Mouse (Mus musculus) myocyte (in vitro differentiated cells): ENCODE measurements around the gene Sh3gl2. TPM values are rescaled to one million over a fixed set of nuclear protein-coding genes. Genes with fewer than 3 reads are reported as not detected.

Experiments
- H3K27me3 ChIP-seq: one replicate; pipeline ENCODE4 v1.6.1; 2011; ENCODE audit not compliant: control insufficient read depth, insufficient read depth, insufficient read length
- H3K36me3 ChIP-seq: one replicate; pipeline ENCODE4 v1.6.1; 2011; ENCODE audit not compliant: control insufficient read depth, insufficient read depth
- H3K4me2 ChIP-seq: one replicate; pipeline ENCODE4 v1.6.1; 2011; ENCODE audit warnings: low read depth, control low read depth
- H3K4me3 ChIP-seq: one replicate; pipeline ENCODE4 v1.5.1; 2011; ENCODE audit warnings: mild to moderate bottlenecking, control low read depth, moderate library complexity
- H3K79me2 ChIP-seq: one replicate; pipeline ENCODE4 v1.6.1; 2011; ENCODE audit not compliant: control insufficient read depth, insufficient read depth
- H3ac ChIP-seq: one replicate; pipeline ENCODE4 v1.6.1; 2011; ENCODE audit not compliant: control insufficient read depth, insufficient read length
- CEBPB ChIP-seq: IDR thresholded peaks from 2 replicates; pipeline ENCODE4 v1.6.1; 2011; ENCODE audit warnings: mild to moderate bottlenecking, moderate library complexity; ENCODE audit not compliant: poor library complexity, insufficient read depth, severe bottlenecking
- E2F4 ChIP-seq: IDR thresholded peaks from one replicate; pipeline ENCODE4 v1.6.1; 2011; ENCODE audit warnings: mild to moderate bottlenecking, control low read depth, moderate library complexity; ENCODE audit not compliant: insufficient read depth
- MAX ChIP-seq: IDR thresholded peaks from one replicate; pipeline ENCODE4 v1.6.1; 2011; ENCODE audit warnings: low read depth, mild to moderate bottlenecking, control low read depth
- MYOD1 ChIP-seq, 3 experiments: IDR thresholded peaks; one replicate each; pipeline ENCODE4 v1.6.1; 2011; ENCODE audit warnings: control low read depth in 2 of 3, low read depth in 2 of 3, mild to moderate bottlenecking in 2 of 3, moderate library complexity in 1 of 3; ENCODE audit not compliant: insufficient read length in 2 of 3, control insufficient read depth in 1 of 3
- MYOG ChIP-seq, 3 experiments: IDR thresholded peaks; one replicate each; pipeline ENCODE4 v1.6.1; 2011; ENCODE audit warnings: control low read depth in 2 of 3, low read depth in 2 of 3, mild to moderate bottlenecking in 2 of 3; ENCODE audit not compliant: insufficient read length in 2 of 3, control insufficient read depth in 1 of 3, insufficient read depth in 1 of 3
- POLR2A ChIP-seq: IDR thresholded peaks from one replicate; pipeline ENCODE4 v1.6.1; 2011; ENCODE audit warnings: low read depth, mild to moderate bottlenecking, control low read depth, moderate library complexity; ENCODE audit not compliant: insufficient read length
- POLR2AphosphoS2 ChIP-seq: IDR thresholded peaks from one replicate; pipeline ENCODE4 v1.6.1; 2011; ENCODE audit warnings: low read depth, control low read depth; ENCODE audit not compliant: insufficient read length
- REST ChIP-seq: IDR thresholded peaks from one replicate; pipeline ENCODE4 v1.6.1; 2011; ENCODE audit warnings: mild to moderate bottlenecking, control low read depth, moderate library complexity; ENCODE audit not compliant: insufficient read depth, insufficient read length
- SRF ChIP-seq: IDR thresholded peaks from one replicate; pipeline ENCODE4 v1.6.1; 2011; ENCODE audit warnings: low read depth; ENCODE audit not compliant: control insufficient read depth, insufficient read length
- TCF12 ChIP-seq: IDR thresholded peaks from one replicate; pipeline ENCODE4 v1.6.1; 2011; ENCODE audit warnings: mild to moderate bottlenecking, control low read depth; ENCODE audit not compliant: poor library complexity, insufficient read depth, severe bottlenecking
- TCF3 ChIP-seq: IDR thresholded peaks from one replicate; pipeline ENCODE4 v1.6.1; 2011; ENCODE audit warnings: low read depth, control low read depth; ENCODE audit not compliant: insufficient read length
- USF1 ChIP-seq: IDR thresholded peaks from one replicate; pipeline ENCODE4 v1.6.1; 2011; ENCODE audit warnings: low read depth, mild to moderate bottlenecking, control low read depth, moderate library complexity
- polyA plus RNA-seq: library from polyadenylated mRNA; unstranded; fragments of >200 nt; fragmentation: generic; extraction: Trizol; gene quantifications from one replicate; pipeline ENCODE4 v1.2.1, GENCODE M21; 2012; ENCODE audit warnings: missing spikeins

Gene Sh3gl2
- polyA plus RNA-seq, 1 experiment: not detected

- no peaks in the 10 kb centered on the region for H3K36me3 ChIP-seq
- H3K4me2 ChIP-seq: no peak overlapping the region
- no peaks in the 10 kb centered on the region for H3K79me2 ChIP-seq
- H3K27me3 ChIP-seq: no peaks in the 10 kb centered on the region
- no peak overlapping the region for H3ac ChIP-seq
- TF ChIP-seq E2F4: no peak
- no peak for TF ChIP-seq MYOG (IDR thresholded peaks at IDR 0.05; ENCODE audit: control insufficient read depth in 1 of 3, insufficient read depth in 1 of 3, insufficient read length in 2 of 3, low read depth in 2 of 3)
- TF ChIP-seq POLR2A: no peak
- TF ChIP-seq SRF: no peak
- no peak for TF ChIP-seq TCF3
- no peak overlapping the region for H3K4me3 ChIP-seq
These were observed 186.9 kb downstream of the Sh3gl2 start for GRCm38 (mm10) chr4:85391795-85392194.

- Histone ChIP-seq H3K27me3 (no peaks in the 10 kb centered on the region), H3K4me2 (no peak overlapping the region), H3K79me2 (no peaks in the 10 kb centered on the region), H3ac (no peak overlapping the region), H3K4me3 (no peak overlapping the region), H3K36me3 (no peaks in the 10 kb centered on the region)
- TF ChIP-seq TCF3 (no peak), POLR2A (no peak), MAX (no peak), TCF12 (no peak), USF1 (no peak), REST (no peak), SRF (no peak), E2F4 (no peak), POLR2AphosphoS2 (no peak), MYOG (IDR thresholded peaks at IDR 0.05; ENCODE audit: control insufficient read depth in 1 of 3, insufficient read depth in 1 of 3, insufficient read length in 2 of 3, low read depth in 2 of 3) (no peak), MYOD1 (IDR thresholded peaks at IDR 0.05; ENCODE audit: control insufficient read depth in 1 of 3, insufficient read length in 2 of 3, low read depth in 2 of 3) (no peak), CEBPB (no peak)
These were observed 193.8 kb downstream of the Sh3gl2 start for GRCm38 (mm10) chr4:85398765-85399164.

DNA sequence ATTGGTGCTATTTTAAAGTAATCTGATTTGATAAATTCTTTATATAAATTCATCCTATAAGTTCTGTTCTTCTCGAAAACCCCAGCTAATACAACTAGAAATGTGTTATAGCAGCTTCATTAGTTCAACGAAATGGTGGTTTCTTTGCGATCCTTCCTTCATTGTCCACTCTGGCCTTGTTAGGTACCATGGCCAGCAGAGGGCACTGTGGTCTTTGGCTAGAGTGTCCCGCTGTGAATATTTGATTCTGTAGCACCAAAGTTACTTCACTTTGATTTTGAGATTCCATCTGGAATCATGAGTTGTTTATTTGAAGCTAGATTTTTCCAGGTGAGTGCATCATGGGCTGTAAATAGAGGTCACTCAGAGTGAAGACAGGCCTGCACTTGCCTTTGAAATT is 197.9 kb downstream of the Sh3gl2 start:
- H3K4me2 ChIP-seq: no peak overlapping the region
- H3K79me2 ChIP-seq: no peaks in the 10 kb centered on the region
- H3ac ChIP-seq: no peak overlapping the region
- no peaks in the 10 kb centered on the region for H3K36me3 ChIP-seq
- H3K27me3 ChIP-seq: no peaks in the 10 kb centered on the region
- no peak overlapping the region for H3K4me3 ChIP-seq
- TF ChIP-seq SRF (no peak), USF1 (no peak), REST (no peak), POLR2A (no peak), CEBPB (no peak), TCF3 (no peak)

- no peak overlapping the region for H3ac ChIP-seq
- no peak overlapping the region for H3K4me2 ChIP-seq
- TF ChIP-seq MAX: no peak
- TF ChIP-seq MYOG (IDR thresholded peaks at IDR 0.05; ENCODE audit: control insufficient read depth in 1 of 3, insufficient read depth in 1 of 3, insufficient read length in 2 of 3, low read depth in 2 of 3): no peak
- no peak for TF ChIP-seq USF1
- no peak for TF ChIP-seq POLR2A
- no peak for TF ChIP-seq REST
- no peak for TF ChIP-seq E2F4
- no peak for TF ChIP-seq TCF3
- no peak for TF ChIP-seq SRF
- TF ChIP-seq TCF12: no peak
- TF ChIP-seq MYOD1 (IDR thresholded peaks at IDR 0.05; ENCODE audit: control insufficient read depth in 1 of 3, insufficient read length in 2 of 3, low read depth in 2 of 3): no peak
- TF ChIP-seq CEBPB: no peak
- no peak for TF ChIP-seq POLR2AphosphoS2
- no peaks in the 10 kb centered on the region for H3K79me2 ChIP-seq
- H3K36me3 ChIP-seq: no peaks in the 10 kb centered on the region
- no peaks in the 10 kb centered on the region for H3K27me3 ChIP-seq
- H3K4me3 ChIP-seq: no peak overlapping the region
These were observed 199.7 kb downstream of the Sh3gl2 start for GRCm38 (mm10) chr4:85404424-85405194.

- H3K27me3 ChIP-seq: no peaks in the 10 kb centered on the region
- no peaks in the 10 kb centered on the region for H3K36me3 ChIP-seq
- no peak overlapping the region for H3ac ChIP-seq
- no peaks in the 10 kb centered on the region for H3K79me2 ChIP-seq
- no peak overlapping the region for H3K4me3 ChIP-seq
- no peak for TF ChIP-seq MYOG (IDR thresholded peaks at IDR 0.05; ENCODE audit: control insufficient read depth in 1 of 3, insufficient read depth in 1 of 3, insufficient read length in 2 of 3, low read depth in 2 of 3)
- no peak for TF ChIP-seq TCF12
- no peak for TF ChIP-seq TCF3
- no peak for TF ChIP-seq SRF
- no peak for TF ChIP-seq POLR2A
- TF ChIP-seq CEBPB: no peak
- TF ChIP-seq USF1: no peak
- TF ChIP-seq MYOD1 (IDR thresholded peaks at IDR 0.05; ENCODE audit: control insufficient read depth in 1 of 3, insufficient read length in 2 of 3, low read depth in 2 of 3): no peak
- no peak for TF ChIP-seq MAX
- TF ChIP-seq E2F4: no peak
- TF ChIP-seq POLR2AphosphoS2: no peak
- no peak for TF ChIP-seq REST
- H3K4me2 ChIP-seq: no peak overlapping the region
These were observed 200.3 kb downstream of the Sh3gl2 start for GRCm38 (mm10) chr4:85405276-85405675.
